Mouse (Mus musculus) limb, embryonic 12.5 days (tissue): ENCODE results near the gene Rrp7a. TPM values are rescaled to one million over a fixed set of nuclear protein-coding genes. Genes with fewer than 3 reads are reported as not detected.

Source experiments
- ATAC-seq: fragments of 200-750 bp; cut with Nextera tagmentation; 2 replicates; pipeline ENCODE4 v1.8.0; 2017; ENCODE audit warnings: low read depth, moderate TSS enrichment; ENCODE audit not compliant: insufficient number of reproducible peaks, insufficient read depth, low FRiP score, low TSS enrichment
- H3K27ac ChIP-seq: fragments of 300-500 bp; sonication (generic); 2 replicates; pipeline ENCODE4 v1.5.1; 2016; ENCODE audit warnings: mild to moderate bottlenecking, moderate library complexity
- H3K27me3 ChIP-seq: fragments of 300-500 bp; sonication (generic); 2 replicates; pipeline ENCODE4 v1.6.1; 2016; ENCODE audit warnings: mild to moderate bottlenecking, moderate library complexity
- H3K36me3 ChIP-seq: fragments of 300-500 bp; sonication (generic); 2 replicates; pipeline ENCODE4 v1.6.1; 2016; ENCODE audit warnings: mild to moderate bottlenecking, moderate library complexity
- H3K4me1 ChIP-seq: fragments of 300-500 bp; sonication (generic); replicated peaks from 2 replicates; pipeline ENCODE4 v1.6.1; 2016
- H3K4me2 ChIP-seq: fragments of 300-500 bp; sonication (generic); 2 replicates; pipeline ENCODE4 v1.6.1; 2016; ENCODE audit warnings: mild to moderate bottlenecking, moderate library complexity
- H3K4me3 ChIP-seq: fragments of 300-500 bp; sonication (generic); replicated peaks from 2 replicates; pipeline ENCODE4 v1.5.1; 2016; ENCODE audit warnings: mild to moderate bottlenecking
- H3K9ac ChIP-seq: fragments of 300-500 bp; sonication (generic); replicated peaks from 2 replicates; pipeline ENCODE4 v1.6.1; 2016; ENCODE audit warnings: mild to moderate bottlenecking, moderate library complexity
- H3K9me3 ChIP-seq: fragments of 300-500 bp; sonication (generic); 2 replicates; pipeline ENCODE4 v1.6.1; 2016; ENCODE audit warnings: mild to moderate bottlenecking, moderate library complexity
- WGBS: fragments of 180-500 bp; shearing (Covaris S2); methylation state at CpG from one replicate; pipeline ENCODE4 v1.1.7; 2016; 5-methylcytosine and 5-hydroxymethylcytosine counted together
- polyA plus RNA-seq: library from polyadenylated mRNA; unstranded; fragments of >200 nt; fragmentation: Nextera tagmentation; extraction: Ambion mirVana; gene quantifications from 2 replicates; pipeline ENCODE4 v1.2.1, GENCODE M21; 2016

Rrp7a gene
- polyA plus RNA-seq, 1 experiment from 2014 or later, result 50.4 TPM

DNA sequence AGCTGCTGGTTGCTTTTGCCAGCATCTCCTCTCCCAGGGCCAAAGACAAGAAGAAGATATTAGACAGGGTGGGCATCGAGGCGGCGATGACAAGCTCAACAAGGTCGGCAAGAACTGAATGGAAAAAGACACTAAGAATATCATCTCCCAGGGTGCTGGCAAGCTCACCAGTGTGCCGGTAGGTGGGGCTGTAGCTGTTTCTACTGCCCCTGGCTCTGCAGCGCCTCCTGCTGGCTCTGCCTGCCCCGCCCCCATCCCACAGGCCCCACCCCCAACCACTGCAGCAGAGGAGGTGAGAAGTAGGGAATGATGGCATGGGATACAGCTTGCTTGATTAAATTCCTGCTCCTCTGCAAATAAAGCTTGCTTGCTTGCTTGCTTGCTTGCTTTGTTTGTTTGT, 36.7 kb downstream of the Rrp7a start:
- ATAC-seq, result no peak
- no peaks in the 10 kb centered on the region for H3K9me3 ChIP-seq
- 42% methylated on average over 7 of the region's 7 CpGs for WGBS
- H3K4me1 ChIP-seq, result peaks cover 36% of the 10 kb centered on the region
- no peak overlapping the region for H3K4me2 ChIP-seq
- peaks cover 41% of the 10 kb centered on the region for H3K27me3 ChIP-seq
- H3K36me3 ChIP-seq, result no peaks in the 10 kb centered on the region
- no peak overlapping the region for H3K27ac ChIP-seq
- no peak overlapping the region for H3K9ac ChIP-seq
- no peak overlapping the region for H3K4me3 ChIP-seq

GRCm38 (mm10) chr15:83084022-83084640, 38.5 kb downstream of the Rrp7a start:
- ATAC-seq, result no peak
- H3K9ac ChIP-seq, result no peak overlapping the region

DNA sequence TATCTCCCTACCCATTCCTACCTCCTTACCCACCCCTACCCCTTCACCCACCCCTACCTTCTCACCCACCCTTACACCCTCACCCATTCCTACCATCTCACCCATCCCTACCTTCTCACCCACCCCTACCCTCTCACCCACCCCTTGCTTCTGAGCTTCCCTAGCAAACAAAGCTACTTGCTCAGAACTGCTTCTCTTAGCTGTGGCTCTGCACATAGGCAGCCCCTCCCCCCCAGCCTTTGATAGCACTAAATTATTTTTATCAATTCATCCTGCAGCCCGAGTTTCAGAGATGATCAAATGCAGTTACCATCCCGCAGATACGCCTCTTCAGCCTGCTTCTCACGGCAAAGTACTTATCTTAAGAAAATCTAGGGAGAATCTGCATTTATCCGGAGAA, 39.1 kb downstream of the Rrp7a start:
- Histone ChIP-seq H3K4me2 (no peak overlapping the region), H3K9me3 (no peaks in the 10 kb centered on the region), H3K27ac (no peak overlapping the region), H3K9ac (no peak overlapping the region), H3K4me3 (no peak overlapping the region), H3K36me3 (no peaks in the 10 kb centered on the region), H3K4me1 (peaks cover 18% of the 10 kb centered on the region), H3K27me3 (peaks cover 30% of the 10 kb centered on the region)
- 76% methylated on average over 5 of the region's 5 CpGs for WGBS
- ATAC-seq, result no peak

More at GRCm38 (mm10) chr15:83084022-83084640, 38.5 kb downstream of the Rrp7a start:
- Histone ChIP-seq H3K9me3 (no peaks in the 10 kb centered on the region), H3K4me1 (peaks cover 24% of the 10 kb centered on the region), H3K4me2 (no peak overlapping the region), H3K4me3 (no peak overlapping the region), H3K27me3 (peaks cover 33% of the 10 kb centered on the region), H3K27ac (no peak overlapping the region), H3K36me3 (no peaks in the 10 kb centered on the region)
- 73% methylated on average over 13 of the region's 13 CpGs for WGBS

DNA sequence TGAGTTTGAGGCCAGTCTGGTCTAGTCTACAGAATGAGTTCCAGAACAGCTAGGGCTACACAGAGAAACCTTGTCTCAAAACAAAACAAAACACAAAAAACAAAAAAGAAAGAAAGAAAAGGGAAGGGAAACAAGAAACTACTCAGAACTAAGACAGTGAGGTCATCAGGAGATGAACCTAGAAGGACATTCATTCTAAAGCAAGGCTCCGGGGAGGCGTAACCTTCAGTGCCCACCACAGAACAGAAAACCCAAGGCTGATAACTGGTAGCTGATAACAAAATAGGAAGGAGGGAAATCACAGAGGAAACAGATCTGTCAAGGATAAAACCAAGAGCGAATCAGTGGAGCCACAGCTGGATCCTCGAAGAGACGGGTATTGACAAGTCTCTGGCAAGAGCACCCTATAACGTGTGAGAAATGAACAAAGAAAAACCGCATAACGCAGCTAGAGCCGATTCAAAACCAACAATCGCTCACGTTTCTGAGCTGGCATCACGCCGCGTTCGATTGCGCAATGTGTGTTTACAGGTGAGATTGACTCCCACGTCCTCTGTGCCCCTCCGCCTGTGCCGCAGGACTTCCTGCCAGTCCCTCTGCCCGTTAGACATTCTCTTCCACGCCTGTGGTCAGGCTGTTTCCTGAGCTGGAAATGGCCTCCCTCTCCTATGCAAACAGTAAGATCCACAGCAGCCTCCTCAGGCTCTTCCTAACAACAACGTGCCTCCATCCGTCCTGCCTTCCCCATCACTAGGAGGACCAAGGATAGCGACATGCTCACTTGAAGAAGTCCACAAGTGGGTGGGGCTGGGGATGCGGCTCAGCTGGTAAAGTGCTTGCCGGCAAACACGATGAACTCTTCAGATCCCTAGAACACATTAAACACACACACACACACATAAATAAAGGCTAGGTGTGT, 46.7 kb downstream of the Rrp7a start:
- H3K4me3 ChIP-seq, result no peak overlapping the region
- 62% methylated on average over 27 of the region's 27 CpGs for WGBS
- H3K9me3 ChIP-seq, result peaks cover 5% of the 10 kb centered on the region
- no peak overlapping the region for H3K4me2 ChIP-seq
- no peaks in the 10 kb centered on the region for H3K36me3 ChIP-seq
- H3K4me1 ChIP-seq, result no peaks in the 10 kb centered on the region
- H3K27ac ChIP-seq, result no peak overlapping the region
- no peak overlapping the region for H3K9ac ChIP-seq
- peaks cover 12% of the 10 kb centered on the region for H3K27me3 ChIP-seq
- no peak for ATAC-seq

GRCm38 (mm10) chr15:83074179-83074578, 48.4 kb downstream of the Rrp7a start:
- H3K36me3 ChIP-seq, result no peaks in the 10 kb centered on the region
- no peak overlapping the region for H3K9ac ChIP-seq
- no peaks in the 10 kb centered on the region for H3K4me1 ChIP-seq
- H3K4me3 ChIP-seq, result no peak overlapping the region
- no peak overlapping the region for H3K4me2 ChIP-seq
- H3K9me3 ChIP-seq, result peaks cover 5% of the 10 kb centered on the region
- H3K27ac ChIP-seq, result no peak overlapping the region
- ATAC-seq, result no peak
- WGBS, result 86% methylated on average over 4 of the region's 4 CpGs
- H3K27me3 ChIP-seq, result peaks cover 12% of the 10 kb centered on the region

- H3K4me1 ChIP-seq, result no peaks in the 10 kb centered on the region
- H3K9ac ChIP-seq, result no peak overlapping the region
- no peak for ATAC-seq
- WGBS, result 88% methylated on average over 5 of the region's 5 CpGs
- no peak overlapping the region for H3K4me2 ChIP-seq
- H3K27ac ChIP-seq, result no peak overlapping the region
- H3K9me3 ChIP-seq, result peaks cover 5% of the 10 kb centered on the region
- no peak overlapping the region for H3K4me3 ChIP-seq
- H3K27me3 ChIP-seq, result peaks cover 8% of the 10 kb centered on the region
- H3K36me3 ChIP-seq, result no peaks in the 10 kb centered on the region
Observed at GRCm38 (mm10) chr15:83071752-83072151, 50.8 kb downstream of the Rrp7a start.

- Histone ChIP-seq H3K9me3 (peaks cover 5% of the 10 kb centered on the region), H3K9ac (no peak overlapping the region), H3K27me3 (no peaks in the 10 kb centered on the region), H3K4me1 (no peaks in the 10 kb centered on the region), H3K4me2 (no peak overlapping the region), H3K27ac (no peak overlapping the region), H3K36me3 (no peaks in the 10 kb centered on the region), H3K4me3 (no peak overlapping the region)
- 66% methylated on average over 3 of the region's 3 CpGs for WGBS
- no peak for ATAC-seq
Observed at GRCm38 (mm10) chr15:83070942-83071341, 51.7 kb downstream of the Rrp7a start.

DNA sequence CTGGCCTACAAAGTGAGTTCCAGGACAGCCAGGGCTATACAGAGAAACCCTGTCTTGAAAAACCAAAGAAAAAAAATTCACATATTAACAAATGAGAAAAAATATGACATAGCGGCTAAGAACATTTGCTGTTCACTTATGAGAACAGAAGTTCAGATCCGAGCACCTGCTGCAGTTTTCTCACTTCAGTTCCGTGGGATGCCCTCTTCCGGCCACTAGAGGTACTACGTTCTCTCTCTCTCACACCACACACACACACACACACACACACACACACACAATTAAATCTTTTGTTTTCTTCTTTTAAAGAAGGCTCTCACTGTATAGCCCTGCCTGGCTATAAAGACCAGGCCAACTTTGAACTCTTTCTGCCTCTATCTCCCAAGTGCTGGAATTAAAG, 54.3 kb downstream of the Rrp7a start:
- Histone ChIP-seq H3K4me1 (no peaks in the 10 kb centered on the region), H3K9me3 (peaks cover 5% of the 10 kb centered on the region), H3K27me3 (no peaks in the 10 kb centered on the region), H3K36me3 (no peaks in the 10 kb centered on the region), H3K9ac (no peak overlapping the region), H3K27ac (no peak overlapping the region), H3K4me2 (no peak overlapping the region), H3K4me3 (no peak overlapping the region)
- 96% methylated on average over 5 of the region's 5 CpGs for WGBS
- no peak for ATAC-seq

GRCm38 (mm10) chr15:83065543-83065942, 57.1 kb downstream of the Rrp7a start:
- no peaks in the 10 kb centered on the region for H3K9me3 ChIP-seq
- no peak overlapping the region for H3K4me3 ChIP-seq
- H3K4me2 ChIP-seq, result no peak overlapping the region
- no peak overlapping the region for H3K9ac ChIP-seq
- no peak for ATAC-seq
- H3K27me3 ChIP-seq, result no peaks in the 10 kb centered on the region
- WGBS, result 81% methylated on average over 4 of the region's 4 CpGs
- H3K27ac ChIP-seq, result no peak overlapping the region
- no peaks in the 10 kb centered on the region for H3K36me3 ChIP-seq
- peaks cover 5% of the 10 kb centered on the region; the same call in 1 of the 2 replicates for H3K4me1 ChIP-seq
